Mouse (Mus musculus) right cerebral cortex, postnatal 36 days (tissue): Measurements from ENCODE around the gene Arhgef10l.

Experiments
- DNase-seq, 2 experiments: peaks; one replicate each; pipeline ENCODE4 v3.0.0; 2022; ENCODE audit warnings: low spot score in 2 of 2, mixed read lengths in 1 of 2

Gene Arhgef10l

GRCm38 (mm10) chr4:140634861-140635388 lies 30.9 kb downstream of the Arhgef10l start:
- DNase-seq = no peak

DNA sequence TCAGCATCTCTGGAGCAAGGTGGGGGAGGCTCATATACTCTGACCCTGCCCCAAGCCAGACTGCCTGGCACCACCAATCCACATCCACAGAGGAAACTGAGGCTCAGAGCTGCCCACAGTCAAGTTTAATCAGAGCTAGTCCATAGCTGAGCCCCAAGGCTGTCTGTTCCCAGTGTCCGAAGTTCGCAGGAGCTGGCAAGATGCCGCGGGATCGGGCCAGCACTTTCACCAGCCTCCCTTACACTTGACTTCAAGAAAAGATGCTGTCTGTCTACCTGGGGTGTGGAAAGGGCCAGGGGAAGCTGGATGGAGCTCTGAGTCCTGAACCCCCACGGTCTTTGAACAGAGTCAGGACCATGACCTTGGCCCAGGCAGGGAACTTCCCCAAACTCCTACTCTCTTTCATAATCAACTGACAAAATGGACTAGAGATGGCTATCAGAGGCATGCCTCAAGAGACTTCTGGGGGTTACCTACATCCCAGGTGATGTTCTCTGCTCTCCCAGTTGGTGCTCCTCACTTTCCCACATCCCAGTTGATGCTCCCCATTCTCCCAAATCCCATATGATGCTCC lies 34.4 kb downstream of the Arhgef10l start:
- no peak for DNase-seq

- DNase-seq = no peak
Measured at GRCm38 (mm10) chr4:140630651-140631241, 35.1 kb downstream of the Arhgef10l start.

- DNase-seq = no peak
Measured at GRCm38 (mm10) chr4:140630136-140630535, 35.7 kb downstream of the Arhgef10l start.

DNA sequence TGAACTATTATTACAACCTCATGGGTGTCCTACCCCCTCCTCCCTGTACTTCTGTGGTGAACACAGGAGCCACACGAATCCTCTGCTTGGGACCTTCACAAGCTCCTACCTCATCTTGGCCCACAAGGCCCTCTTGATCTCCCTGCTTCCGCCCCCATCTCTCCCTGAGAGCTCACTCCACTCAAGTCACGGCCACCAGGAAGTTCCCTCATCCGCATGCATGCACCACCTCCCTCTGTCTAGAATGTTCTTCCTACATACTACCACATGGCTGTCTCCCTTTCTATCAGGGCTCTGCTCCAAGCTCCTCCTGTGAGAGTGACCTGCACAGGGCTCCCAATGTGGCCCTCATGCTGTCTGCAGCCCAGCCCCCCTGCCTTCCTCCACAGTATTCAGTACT lies 36.8 kb downstream of the Arhgef10l start:
- DNase-seq = no peak

DNA sequence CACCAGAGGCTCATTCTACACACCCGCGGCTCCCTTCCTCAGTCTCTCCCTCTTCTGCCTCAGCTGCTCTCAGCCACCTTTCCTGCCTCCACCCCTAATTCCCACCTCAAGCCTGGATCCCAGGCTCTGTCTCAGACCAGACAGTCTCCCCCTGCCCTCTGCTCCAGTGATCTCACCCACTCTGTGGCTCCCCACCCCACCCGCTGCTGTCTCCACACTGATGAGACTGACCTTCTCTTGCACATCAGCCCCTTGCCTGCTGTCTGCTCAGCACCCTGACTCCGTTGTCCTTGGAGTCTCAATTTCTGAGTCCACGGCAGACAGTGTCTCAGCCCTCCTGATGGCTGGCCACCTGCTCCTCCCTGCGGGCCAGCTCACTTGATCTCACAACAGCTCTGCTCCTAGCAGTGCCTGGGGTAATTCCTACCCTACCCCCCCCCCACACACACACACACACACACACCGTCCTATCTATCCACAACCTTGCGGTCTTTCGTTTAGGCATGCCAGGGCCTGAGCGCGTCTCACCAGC lies 37.3 kb downstream of the Arhgef10l start:
- no peak for DNase-seq

DNA sequence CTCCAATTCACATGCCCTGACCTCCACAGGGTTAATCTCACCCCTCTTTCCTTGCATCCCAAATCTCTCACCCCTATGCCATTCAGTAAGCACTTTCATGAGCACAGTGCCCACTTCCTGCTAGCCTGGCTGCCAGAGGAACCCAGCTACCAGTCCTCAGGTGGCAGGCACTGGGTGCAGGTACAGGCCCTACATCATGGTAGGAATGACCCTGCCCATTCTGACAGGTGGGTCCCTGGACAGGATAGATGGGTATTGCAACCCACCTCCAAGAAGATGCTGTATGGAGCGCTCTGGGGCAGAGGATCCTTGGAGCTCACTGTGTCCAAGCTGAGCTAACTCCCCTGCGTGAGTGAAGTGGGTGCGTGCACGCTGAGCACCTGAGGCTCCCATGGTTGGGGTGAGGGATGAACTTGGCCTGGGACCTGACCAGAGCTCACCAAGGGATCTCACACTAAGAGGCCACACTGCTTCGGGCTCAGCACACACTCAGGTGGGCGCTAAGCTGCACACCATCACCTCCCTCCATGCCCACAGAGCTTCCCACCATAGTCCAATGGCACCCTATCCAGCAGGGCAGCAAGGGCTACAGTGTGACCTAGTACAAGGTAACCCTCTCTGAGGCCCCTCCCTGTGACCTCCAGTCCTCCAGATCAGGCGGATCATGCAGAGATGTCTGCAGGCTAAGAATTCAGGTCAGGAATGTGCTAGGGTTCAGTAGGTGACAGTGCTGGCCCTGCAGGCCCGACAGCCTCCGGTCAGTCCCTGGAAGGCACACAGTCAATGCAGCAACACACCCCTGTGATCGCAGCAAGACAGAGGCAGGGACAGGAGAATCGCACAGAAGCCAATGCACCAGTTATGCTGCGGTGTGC lies 39.9 kb downstream of the Arhgef10l start:
- no peak for DNase-seq

GRCm38 (mm10) chr4:140624468-140625176 lies 41.2 kb downstream of the Arhgef10l start:
- peak; percentile 56 to 58 for DNase-seq

GRCm38 (mm10) chr4:140624087-140624467 lies 41.7 kb downstream of the Arhgef10l start:
- no peak for DNase-seq

GRCm38 (mm10) chr4:140622819-140623218 lies 43.0 kb downstream of the Arhgef10l start:
- DNase-seq = no peak

- DNase-seq = no peak
Measured at GRCm38 (mm10) chr4:140620496-140620895, 45.3 kb downstream of the Arhgef10l start.

DNA sequence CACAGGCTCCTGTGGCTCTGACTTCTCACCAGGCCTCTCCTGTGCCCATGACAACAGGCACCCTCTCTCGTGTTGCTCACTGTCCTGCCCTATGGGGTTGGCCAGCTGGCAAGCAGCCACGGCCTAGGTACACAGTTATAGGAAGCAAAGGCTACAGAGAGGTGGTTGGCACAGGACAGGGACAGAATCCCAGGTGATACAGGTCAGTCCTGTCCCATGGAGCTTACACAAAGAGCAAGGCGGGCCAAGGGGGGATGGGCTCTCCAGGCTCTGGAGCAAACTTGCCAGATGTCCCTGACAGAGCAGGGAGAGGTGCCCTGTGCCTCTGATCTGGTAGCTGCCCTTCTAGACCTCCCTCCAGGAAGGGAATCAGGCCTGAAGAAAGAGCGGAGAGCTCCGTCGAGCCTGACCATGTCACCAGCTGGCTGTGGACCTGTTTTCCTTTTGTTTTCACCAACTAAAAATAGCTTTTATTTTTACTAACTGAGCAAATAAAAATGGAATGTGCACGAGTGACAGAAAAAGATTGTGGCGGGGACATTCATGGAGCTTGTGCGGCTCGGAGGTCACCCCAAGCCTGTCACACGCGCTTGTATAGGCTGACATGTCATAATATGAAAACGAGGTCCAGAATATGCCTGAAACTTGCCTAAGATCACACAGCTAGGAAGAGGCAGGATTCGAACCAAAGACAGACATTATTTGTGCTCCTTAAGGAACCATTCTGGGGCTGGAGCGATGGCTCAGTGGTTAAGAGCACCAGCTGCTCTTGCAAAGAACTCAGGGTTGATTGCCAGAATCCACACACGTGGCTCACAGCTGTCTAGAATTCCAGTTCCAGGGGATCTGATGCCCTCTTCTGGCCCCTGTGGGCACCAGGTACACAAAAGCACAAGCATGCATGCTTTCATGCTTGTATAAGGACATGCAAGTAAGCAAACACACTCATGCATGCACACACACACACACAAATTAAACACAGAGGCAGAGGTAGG lies 48.1 kb downstream of the Arhgef10l start:
- no peak for DNase-seq

DNA sequence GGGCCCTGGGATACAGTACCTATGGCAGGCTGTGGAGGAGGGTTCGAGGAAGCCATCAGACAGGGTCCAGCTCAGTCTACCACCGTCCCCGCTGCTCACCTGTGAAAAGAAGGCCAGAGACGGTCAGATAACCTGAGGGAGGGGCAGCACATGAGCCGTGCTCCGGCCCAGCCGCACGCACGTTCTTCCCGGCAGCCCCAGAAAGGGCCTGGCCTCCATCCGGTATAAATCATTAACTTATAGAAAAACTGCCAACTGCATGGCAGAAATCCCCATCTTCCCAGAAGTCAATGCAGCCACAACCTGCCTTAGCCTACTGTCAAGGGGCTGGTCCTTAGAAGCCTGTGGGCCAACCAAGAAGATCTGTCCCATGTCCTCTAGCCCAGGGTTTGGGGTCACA lies 48.9 kb downstream of the Arhgef10l start:
- no peak for DNase-seq

DNA sequence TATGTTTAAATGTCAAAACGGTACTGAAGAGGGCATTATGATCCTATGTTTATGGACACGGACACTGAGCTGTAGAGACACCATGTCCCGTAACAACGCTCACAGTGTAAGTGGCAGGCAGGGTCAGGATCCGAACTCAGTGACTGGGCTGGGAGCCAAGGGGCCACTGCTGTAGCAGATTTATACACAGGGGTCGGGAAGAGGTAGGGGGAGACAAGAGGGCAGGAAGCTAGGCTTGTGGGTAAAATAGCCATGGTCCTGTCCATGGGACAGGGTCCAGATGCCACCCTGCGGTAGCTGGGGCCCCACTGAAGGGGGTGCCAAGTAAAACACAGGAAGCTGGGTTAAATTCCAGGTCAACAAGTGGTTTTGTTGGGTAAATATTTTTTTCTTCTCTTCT lies 49.6 kb downstream of the Arhgef10l start:
- no peak for DNase-seq

DNA sequence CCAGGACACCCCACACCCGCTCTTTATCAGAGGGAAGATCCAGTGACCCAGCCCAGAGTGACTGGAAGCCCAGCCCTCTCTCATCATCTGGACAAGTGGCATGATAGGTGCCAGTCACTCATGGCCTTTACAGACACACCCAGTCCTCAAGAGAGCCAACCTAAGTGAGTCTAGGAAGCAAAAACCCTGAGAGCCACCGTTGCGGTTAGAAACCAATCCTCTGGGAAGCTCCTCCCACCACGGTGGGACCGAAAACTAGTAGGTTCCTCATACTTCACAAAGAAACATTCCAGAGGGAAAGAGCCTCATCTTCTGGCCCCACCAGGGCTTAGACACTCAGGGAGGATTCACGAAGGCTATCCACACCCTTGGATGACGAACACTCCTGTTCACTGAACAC lies 50.0 kb downstream of the Arhgef10l start:
- DNase-seq = no peak

DNA sequence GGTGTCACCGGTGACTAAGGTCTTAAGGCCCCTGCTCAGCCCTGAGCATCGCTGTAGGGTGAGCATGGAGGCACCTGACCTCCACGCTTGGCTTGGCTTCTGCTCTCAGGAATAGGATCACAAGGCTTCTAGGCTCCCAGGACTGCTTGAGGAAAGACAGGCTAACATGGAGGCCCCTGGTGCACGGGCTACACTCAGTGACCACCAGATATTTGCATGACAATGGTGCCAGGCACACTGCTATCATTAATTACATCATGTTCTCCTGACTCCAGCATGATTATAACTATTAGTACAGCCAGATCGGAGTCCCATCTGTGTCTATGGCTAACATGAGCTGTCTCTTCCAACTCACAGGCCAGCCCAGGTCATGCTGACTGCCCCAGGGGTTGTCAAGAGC lies 51.3 kb downstream of the Arhgef10l start:
- no peak for DNase-seq

- DNase-seq = no peak
Measured at GRCm38 (mm10) chr4:140614145-140614544, 51.7 kb downstream of the Arhgef10l start.

GRCm38 (mm10) chr4:140610841-140611609 lies 54.8 kb downstream of the Arhgef10l start:
- no peak for DNase-seq

DNA sequence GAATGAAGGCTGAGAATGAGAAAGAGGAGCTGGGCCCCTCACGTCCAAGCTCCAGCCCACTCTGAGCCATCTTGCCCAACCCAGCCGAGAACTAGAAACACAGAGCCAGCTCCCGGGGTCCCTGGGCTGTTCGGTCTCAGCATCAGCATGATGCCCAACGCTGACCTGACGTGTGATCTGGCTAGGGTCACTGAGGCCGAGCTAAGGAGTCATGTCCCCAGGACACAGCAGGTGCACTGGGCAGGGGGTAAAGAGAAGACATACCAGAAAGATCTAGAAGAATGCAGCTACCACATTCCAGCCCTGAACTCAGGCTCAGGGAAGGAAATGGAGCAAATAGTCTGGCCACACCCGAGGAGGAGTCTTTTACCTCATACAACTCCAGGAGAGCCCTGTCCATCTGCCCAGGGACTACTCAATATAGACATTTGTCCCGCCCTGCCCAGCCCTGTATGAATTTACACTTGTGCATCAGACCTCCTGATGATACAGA lies 57.5 kb downstream of the Arhgef10l start:
- no peak for DNase-seq

DNA sequence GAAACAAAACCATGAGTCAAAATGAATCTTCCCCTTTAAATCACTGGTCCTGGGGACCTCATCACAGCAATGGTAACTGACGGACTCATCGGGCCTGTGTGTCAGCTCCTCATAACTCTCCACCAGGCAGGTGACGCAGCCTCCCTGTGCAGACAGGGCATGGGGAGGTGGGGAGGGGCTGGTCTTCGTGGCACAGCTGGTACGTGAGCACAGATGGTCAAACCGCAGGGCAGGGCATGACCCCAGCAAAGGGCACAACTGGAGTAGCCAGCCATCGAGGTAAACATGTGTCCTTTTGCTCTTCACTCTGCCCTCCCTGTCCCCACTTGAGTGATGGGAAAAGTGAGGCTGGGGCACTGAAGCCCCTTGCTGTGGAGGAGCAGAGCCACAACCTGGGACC lies 59.0 kb downstream of the Arhgef10l start:
- no peak for DNase-seq
